Mouse (Mus musculus) mesoderm, embryonic 11.5 days (tissue): ENCODE measurements around the gene Ift46.

ENCODE experiments used
- DNase-seq: peaks from one replicate; pipeline ENCODE4 v3.0.0-alpha.2; 2012; ENCODE audit warnings: low read depth, low spot score

The Ift46 gene

GRCm38 (mm10) chr9:44767101-44768028, at the start of gene Ift46, which contains the start of gene Arcn1:
Gene Ift46, plus strand, starts transcription at chr9:44767908.
Gene Arcn1, minus strand, starts transcription at chr9:44767845.
- DNase-seq: peak; percentile 93

- DNase-seq: no peak
Measured at GRCm38 (mm10) chr9:44718937-44719631, 48.6 kb upstream of the Ift46 start.

DNA sequence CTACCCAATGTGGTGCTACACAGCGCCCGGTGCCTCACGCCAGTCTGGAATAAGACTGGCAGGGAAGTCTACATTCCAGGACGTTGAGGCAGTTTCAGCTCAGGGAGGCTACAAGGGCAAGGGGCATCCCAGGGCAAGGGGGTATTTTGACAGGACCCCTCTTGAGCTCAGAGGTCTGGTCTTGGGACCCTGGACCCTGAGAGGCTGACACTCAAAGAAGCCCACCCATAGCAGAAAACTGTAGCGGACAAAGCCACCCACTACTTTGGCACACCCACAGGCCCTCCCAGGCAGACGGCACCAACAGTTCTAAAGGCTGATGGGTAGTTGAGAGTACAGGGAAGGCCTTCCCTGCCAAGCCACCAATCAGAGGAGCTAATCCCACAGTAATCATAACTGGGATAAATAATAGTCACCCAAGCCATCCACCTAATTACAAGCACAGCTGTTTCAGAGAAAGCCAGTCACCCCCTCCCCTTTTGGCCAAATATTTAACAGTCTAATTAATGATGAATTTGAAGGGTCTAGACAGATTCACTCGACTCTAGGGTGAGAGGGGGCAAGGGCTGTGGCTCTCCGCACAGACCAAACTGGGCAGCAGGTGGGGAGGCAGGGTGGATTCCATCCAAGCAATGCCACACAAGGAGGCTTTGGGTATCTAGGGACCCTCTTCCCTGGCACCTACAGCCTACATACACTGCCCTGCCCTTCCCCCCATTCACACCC, 47.9 kb upstream of the Ift46 start:
- no peak for DNase-seq

- no peak for DNase-seq
Measured at GRCm38 (mm10) chr9:44720358-44721153, 47.2 kb upstream of the Ift46 start.

DNA sequence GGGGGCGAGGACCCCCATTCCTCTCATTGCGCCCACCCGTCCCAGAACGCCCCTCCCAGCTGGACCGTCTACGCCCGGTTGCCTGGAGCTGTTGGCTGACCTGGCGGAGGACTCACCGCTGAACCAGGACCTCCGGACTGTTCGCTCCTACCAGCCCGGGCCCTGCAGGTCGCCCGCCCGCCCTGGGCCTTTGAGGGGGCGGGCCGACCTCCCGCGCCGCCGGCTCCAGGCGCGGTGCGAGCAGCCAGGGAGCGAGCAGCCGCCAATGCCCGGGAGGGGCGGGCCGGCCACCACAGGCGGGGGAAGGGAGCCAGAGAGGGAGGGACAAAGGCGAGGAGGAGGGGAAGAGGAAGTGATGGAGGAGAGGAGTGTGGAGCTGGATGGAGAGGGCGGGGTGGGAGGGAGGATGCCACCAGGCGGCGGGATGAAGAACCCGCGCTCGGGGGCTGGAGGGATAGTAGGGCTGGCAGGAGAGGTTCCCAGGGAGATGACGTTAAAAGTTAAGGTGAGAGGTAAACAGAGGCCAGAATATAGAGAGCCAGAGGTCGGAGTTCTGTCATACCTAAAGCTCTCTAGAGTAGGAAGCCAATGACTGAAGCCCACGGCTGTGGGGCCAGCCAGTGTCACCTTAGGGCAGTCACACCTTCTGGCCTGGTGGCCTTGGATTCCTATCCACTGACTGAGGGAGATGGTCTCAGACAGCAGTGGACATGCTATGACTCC, 46.4 kb upstream of the Ift46 start:
- DNase-seq: peak; percentile 88

DNA sequence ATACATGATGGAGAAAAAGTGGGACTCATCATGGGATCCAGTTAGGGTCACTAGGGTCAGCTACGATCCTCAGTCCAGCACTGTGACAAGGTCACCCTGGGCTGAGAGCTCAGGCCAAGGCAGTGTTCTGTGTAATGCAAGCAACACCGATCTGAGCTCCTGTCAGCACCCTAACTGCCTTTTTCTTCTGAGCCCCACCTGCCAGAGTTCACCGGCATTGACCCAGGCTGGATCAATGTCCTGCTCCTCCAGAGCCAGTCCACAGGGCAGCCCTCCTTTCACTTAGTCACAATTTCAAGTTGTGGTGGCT, 45.9 kb upstream of the Ift46 start:
- no peak for DNase-seq

- DNase-seq: no peak
Measured at GRCm38 (mm10) chr9:44722575-44722974, 45.1 kb upstream of the Ift46 start.

- no peak for DNase-seq
Measured at GRCm38 (mm10) chr9:44723008-44723407, 44.7 kb upstream of the Ift46 start.

- DNase-seq: no peak
Measured at GRCm38 (mm10) chr9:44723521-44724041, 44.1 kb upstream of the Ift46 start.

DNA sequence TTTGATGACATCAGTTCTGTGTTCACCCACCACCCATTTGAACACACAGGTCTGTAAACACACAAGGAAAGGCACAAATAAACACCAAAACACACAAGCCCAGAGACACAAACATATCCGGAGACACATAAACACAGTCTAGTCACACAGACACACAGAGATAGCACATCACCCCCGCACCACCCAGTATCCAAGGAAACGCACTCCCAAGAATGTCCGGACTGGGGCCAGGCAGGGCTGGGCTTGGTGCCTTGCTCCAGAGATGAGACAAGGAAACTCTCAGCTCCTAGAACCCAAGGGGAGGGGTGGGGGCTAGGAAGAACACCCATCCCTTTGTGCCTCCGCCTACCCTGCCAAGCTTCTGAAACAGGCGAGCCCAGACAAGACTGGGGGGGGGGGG, 43.5 kb upstream of the Ift46 start:
- no peak for DNase-seq

- DNase-seq: no peak
Measured at GRCm38 (mm10) chr9:44724665-44725064, 43.0 kb upstream of the Ift46 start.

- DNase-seq: peak; percentile 52
Measured at GRCm38 (mm10) chr9:44726431-44727146, 41.1 kb upstream of the Ift46 start.

DNA sequence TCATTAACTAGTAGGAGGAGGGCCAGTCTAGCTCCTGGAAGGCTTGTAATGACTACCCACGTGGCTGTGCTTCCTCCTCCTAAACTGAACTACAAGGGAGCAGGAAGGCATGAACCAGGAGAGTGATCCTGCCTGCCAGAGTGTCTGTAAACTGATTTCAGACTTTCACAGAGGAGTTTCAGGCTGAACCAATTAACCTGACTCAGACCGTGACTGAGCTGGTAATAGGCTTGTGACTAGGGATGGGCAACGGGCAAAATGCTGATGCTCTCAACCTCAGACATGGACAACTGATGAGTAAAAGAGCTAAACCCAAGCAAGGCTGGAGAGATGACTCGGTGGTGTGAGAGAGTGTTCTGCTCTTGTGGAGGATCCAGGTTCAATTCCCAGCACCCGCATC, 40.3 kb upstream of the Ift46 start:
- no peak for DNase-seq

- DNase-seq: no peak
Measured at GRCm38 (mm10) chr9:44732130-44732549, 35.6 kb upstream of the Ift46 start.

DNA sequence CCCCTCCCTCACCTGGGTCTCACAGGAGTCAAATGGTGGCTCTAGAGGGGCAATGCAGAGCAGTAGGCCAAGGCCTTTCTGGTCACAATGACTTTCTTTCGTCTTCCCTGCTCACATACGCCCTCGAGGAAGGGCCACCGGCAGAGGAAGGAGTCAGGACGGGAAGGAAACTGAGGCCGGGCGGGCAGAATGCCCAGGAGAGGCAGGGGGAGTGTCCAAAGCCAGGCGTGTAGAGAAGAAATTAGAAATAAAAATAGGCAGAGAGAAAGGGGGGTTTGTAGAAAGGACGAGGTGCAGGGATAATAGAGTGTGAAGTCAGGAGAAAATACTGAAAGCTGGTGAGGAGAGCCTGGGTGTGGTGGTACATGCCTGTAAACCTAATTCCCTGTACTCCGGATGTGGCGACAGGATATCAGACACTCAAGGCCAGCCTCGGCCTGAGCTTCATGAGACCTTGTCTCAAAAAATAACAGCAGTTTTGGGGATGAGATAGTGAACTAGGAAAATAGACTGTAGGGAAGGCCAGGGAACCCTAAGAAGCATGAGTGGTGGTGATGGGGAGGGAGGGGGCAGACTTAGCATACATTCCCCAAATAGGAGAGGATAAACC, 34.7 kb upstream of the Ift46 start:
- DNase-seq: no peak

DNA sequence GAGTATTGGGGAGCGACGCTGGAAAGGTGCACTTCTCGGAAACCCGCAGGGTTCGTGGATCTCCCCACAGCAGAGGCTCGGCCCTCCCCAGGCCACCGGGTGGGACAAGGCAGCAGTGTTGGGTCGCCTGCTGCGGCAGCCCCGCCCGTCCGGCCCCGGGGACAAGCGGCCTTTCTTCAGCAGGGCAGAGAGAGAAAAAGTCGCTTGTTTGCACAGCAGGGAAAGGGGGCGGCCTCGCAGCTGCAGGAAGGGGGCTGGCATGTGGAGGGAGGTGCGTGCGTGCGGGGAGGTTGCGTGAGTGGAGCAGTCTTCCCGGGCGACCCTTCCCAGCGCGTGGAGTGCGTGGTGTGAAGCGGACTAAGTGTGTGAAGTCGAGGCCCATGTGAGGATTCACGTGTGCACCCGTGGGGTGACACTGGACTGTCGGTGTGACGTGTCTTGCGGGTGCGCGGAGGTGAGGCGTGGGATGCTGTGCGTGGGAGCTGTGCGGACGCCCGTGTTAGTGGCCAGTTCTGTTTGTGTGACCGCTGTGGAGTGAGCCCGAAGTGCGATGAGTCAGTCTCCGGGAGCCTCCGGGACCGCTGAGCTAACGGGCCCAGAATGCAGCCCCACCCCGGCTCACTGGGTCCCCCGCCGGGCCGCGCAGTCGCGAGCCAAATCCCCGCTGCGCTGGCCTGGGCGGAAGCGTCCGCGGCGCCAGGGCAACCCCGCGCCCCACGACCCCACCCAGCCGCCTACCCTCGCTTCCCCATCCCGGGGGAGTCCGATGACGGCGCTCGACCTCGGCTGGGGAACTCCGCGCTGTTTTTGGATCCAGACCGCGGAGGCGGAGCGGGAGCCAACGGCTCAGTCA, 33.8 kb upstream of the Ift46 start:
- no peak for DNase-seq

GRCm38 (mm10) chr9:44734524-44735494, 32.9 kb upstream of the Ift46 start, which contains the start of gene Phldb1:
Gene Phldb1, minus strand, starts transcription at chr9:44735198.
- DNase-seq: peak; percentile 77
